Mouse (Mus musculus): Measurements from ENCODE around the gene Ssr2.

DNA sequence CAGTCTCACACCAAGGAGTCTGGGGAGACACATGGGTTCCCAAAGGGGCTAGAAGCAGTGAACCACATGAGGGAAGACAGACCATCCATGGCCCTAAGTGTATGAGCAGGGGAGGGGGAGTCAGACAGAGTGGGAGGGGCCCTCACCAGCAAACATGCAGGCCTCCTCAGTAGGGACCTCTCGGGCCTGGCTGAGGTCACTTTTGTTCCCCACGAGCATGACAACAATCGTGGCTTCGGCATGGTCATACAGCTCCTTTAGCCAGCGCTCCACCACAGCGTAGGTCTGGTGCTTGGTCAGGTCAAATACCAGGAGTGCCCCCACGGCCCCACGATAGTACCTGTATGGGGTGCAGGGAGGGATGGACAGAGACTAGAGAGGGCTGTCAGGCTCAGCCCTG is 32.5 kb upstream of the Ssr2 start:
- no peak for TF ChIP-seq CTCF (conservative IDR thresholded peaks at IDR 0.05; ENCODE audit: low read length)
- no peak for TF ChIP-seq POU5F1 (IDR thresholded peaks at IDR 0.05; ENCODE audit: borderline replicate concordance, low read length)

Measured in E14TG2a.4 (cell line).